Mouse (Mus musculus) thymus, adult 2 months (tissue): Measurements from ENCODE around the gene Ppard.

Experiments
- CTCF ChIP-seq: fragments of 200-500 bp; IDR thresholded peaks from 2 replicates; pipeline ENCODE4 v1.5.1; 2012; ENCODE audit warnings: mild to moderate bottlenecking, control low read depth, low read length, moderate library complexity, borderline replicate concordance; ENCODE audit not compliant: control insufficient read depth, poor library complexity, insufficient read depth; ENCODE audit errors: extremely low read depth
- POLR2A ChIP-seq: fragments of 200-500 bp; IDR thresholded peaks from 2 replicates; pipeline ENCODE4 v1.6.1; 2012; ENCODE audit warnings: mild to moderate bottlenecking, low read length, control low read depth, moderate library complexity; ENCODE audit not compliant: control insufficient read depth, poor library complexity, insufficient read depth; ENCODE audit errors: extremely low read depth

DNA sequence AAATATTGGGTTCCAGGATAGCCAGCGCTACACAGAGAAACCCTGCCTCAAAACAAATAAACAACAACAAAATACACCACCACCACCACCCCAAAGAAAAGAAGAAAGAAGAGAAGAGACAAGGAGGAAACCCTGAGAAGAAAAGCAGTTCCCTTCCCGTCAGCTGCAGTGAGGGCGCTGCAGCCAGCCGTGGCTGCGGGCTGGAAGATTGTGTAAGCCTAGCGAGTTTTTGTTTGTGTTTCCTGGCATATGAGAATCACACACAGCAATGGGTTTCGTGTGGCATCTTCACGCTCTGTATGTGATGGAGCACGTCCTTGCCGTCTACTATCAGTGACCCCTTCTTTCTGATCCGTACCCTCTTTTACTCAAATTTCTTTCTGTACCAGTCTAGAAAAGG, 14.1 kb downstream of the Ppard start:
- TF ChIP-seq POLR2A (no peak), CTCF (no peak)
